Mouse (Mus musculus) kidney, embryonic 14.5 days (tissue): ENCODE results near the gene Hscb. TPM values are rescaled to one million over a fixed set of nuclear protein-coding genes. Genes with fewer than 3 reads are reported as not detected.

Experiments
- ATAC-seq: fragments of 200-750 bp; cut with Nextera tagmentation; 2 replicates; pipeline ENCODE4 v1.8.0; 2017; ENCODE audit warnings: moderate number of reproducible peaks, mild to moderate bottlenecking, moderate TSS enrichment, moderate library complexity; ENCODE audit not compliant: low FRiP score, low TSS enrichment
- H3K27ac ChIP-seq: fragments of 300-500 bp; sonication (generic); 2 replicates; pipeline ENCODE4 v1.5.1; 2014; ENCODE audit warnings: low read depth, mild to moderate bottlenecking, low read length, moderate library complexity, mixed read lengths
- H3K27me3 ChIP-seq: fragments of 300-500 bp; sonication (generic); 2 replicates; pipeline ENCODE4 v1.6.1; 2014; ENCODE audit warnings: mild to moderate bottlenecking, low read length; ENCODE audit not compliant: control insufficient read depth, insufficient read depth
- H3K36me3 ChIP-seq: fragments of 300-500 bp; sonication (generic); 2 replicates; pipeline ENCODE4 v1.6.1; 2014; ENCODE audit warnings: low read length, mixed read lengths; ENCODE audit not compliant: control insufficient read depth, insufficient read depth
- H3K4me1 ChIP-seq: fragments of 300-500 bp; sonication (generic); 2 replicates; pipeline ENCODE4 v1.6.1; 2014; ENCODE audit warnings: low read length, mixed read lengths; ENCODE audit not compliant: control insufficient read depth, insufficient read depth
- H3K4me2 ChIP-seq: fragments of 300-500 bp; sonication (generic); replicated peaks from 2 replicates; pipeline ENCODE4 v1.6.1; 2014; ENCODE audit warnings: low read depth, mild to moderate bottlenecking, low read length
- H3K4me3 ChIP-seq: fragments of 300-500 bp; sonication (generic); 2 replicates; pipeline ENCODE4 v1.5.1; 2014; ENCODE audit warnings: mild to moderate bottlenecking, low read length
- H3K9ac ChIP-seq: fragments of 300-500 bp; sonication (generic); 2 replicates; pipeline ENCODE4 v1.6.1; 2014; ENCODE audit warnings: low read depth, mild to moderate bottlenecking, low read length, moderate library complexity
- H3K9me3 ChIP-seq: fragments of 300-500 bp; sonication (generic); 2 replicates; pipeline ENCODE4 v1.6.1; 2016; ENCODE audit warnings: low read length; ENCODE audit not compliant: control insufficient read depth
- WGBS: fragments of 180-500 bp; shearing (Covaris S2); extraction: QIAGEN DNeasy Blood & Tissue Kit; methylation state at CpG from one replicate; pipeline ENCODE4 v1.1.7; 2014; 5-methylcytosine and 5-hydroxymethylcytosine counted together
- polyA plus RNA-seq: library from polyadenylated mRNA; unstranded; fragments of >200 nt; fragmentation: Nextera tagmentation; extraction: Ambion mirVana; gene quantifications from 2 replicates; pipeline ENCODE4 v1.2.1, GENCODE M21; 2014

Hscb gene
- polyA plus RNA-seq, 1 experiment from 2014 or later, result 31.3 TPM

DNA sequence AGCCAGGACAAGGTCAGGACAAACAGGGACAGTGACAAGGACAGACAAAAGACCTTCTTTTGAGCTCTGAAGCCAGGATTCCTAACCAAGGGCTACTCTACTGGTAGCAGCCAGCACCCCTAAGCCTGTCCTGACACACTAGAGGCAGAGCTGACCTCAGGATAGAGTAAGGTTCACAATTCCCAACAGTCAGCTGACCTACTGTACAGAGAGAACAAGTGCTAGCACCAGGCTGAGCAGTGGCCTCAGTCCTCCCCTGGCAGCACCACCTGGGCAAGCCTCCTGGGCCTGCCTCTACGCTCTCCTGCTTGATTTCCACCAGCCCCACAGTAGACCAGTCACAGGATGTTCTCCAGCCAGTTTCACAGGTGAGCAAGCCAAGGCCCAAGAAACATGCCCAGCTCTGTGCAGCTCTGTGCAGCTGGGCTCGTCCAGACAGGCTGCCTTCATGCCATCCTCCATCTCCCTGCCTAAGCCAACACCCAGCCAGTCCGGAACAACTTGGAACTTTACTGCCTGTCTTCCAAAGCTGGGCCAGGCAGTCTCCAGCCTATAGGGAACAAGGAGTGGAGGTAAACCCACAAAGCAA is 38.4 kb downstream of the Hscb start:
- Histone ChIP-seq H3K27ac (no peak overlapping the region), H3K27me3 (no peaks in the 10 kb centered on the region), H3K9me3 (no peaks in the 10 kb centered on the region), H3K4me2 (no peak overlapping the region), H3K36me3 (peaks cover 65% of the 10 kb centered on the region), H3K9ac (no peak overlapping the region), H3K4me1 (no peaks in the 10 kb centered on the region), H3K4me3 (no peak overlapping the region)
- no peak for ATAC-seq
- WGBS, result 82% methylated on average over 3 of the region's 3 CpGs

DNA sequence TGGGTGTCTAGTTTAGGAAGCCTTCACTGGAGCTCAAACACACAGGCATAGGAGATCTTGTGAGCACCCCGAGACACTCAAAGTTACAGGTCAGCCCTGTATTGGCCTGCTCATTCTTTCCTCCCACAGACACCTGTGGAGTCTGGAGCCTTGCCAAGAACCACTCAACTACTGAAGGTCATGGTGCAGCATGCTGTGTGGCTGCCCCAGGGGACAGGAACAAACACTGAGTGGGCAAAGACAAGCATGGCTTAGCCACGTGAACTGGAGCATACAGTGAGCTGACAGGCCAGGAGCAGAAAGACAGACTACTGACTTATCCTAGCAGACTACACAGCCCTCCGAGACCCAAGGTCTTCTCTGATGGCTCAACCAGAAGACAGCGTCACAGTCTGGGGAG is 41.9 kb downstream of the Hscb start:
- H3K9ac ChIP-seq, result no peak overlapping the region
- H3K36me3 ChIP-seq, result peaks cover 87% of the 10 kb centered on the region
- H3K27me3 ChIP-seq, result no peaks in the 10 kb centered on the region
- no peaks in the 10 kb centered on the region for H3K4me1 ChIP-seq
- 67% methylated on average over 4 of the region's 4 CpGs for WGBS
- no peak overlapping the region for H3K4me2 ChIP-seq
- no peak overlapping the region for H3K4me3 ChIP-seq
- H3K27ac ChIP-seq, result no peak overlapping the region
- no peaks in the 10 kb centered on the region for H3K9me3 ChIP-seq
- no peak for ATAC-seq

DNA sequence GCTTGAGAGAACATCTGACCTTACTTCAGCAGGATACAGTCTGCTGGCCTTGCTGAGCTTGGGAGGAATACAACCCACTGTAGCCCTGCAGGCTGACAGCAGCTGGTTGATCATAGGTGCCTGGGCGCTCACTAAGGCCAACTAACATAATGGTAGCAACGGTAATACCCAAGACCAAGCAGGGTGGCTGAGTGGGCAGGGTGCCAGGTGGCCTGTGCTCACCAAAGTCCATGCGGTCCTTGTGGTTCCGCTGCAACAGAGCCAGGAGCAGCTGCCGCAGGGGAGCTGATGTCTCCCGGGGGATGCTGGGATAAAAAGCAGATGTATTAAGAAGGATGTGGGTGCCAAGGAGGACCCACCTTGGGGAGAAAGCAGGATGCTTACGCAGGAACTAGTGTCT is 45.2 kb downstream of the Hscb start:
- Histone ChIP-seq H3K4me2 (no peak overlapping the region), H3K9ac (no peak overlapping the region), H3K27me3 (no peaks in the 10 kb centered on the region), H3K9me3 (no peaks in the 10 kb centered on the region), H3K4me1 (no peaks in the 10 kb centered on the region), H3K27ac (no peak overlapping the region), H3K4me3 (no peak overlapping the region), H3K36me3 (peaks cover 96% of the 10 kb centered on the region)
- WGBS, result 96% methylated on average over 7 of the region's 7 CpGs
- no peak for ATAC-seq

DNA sequence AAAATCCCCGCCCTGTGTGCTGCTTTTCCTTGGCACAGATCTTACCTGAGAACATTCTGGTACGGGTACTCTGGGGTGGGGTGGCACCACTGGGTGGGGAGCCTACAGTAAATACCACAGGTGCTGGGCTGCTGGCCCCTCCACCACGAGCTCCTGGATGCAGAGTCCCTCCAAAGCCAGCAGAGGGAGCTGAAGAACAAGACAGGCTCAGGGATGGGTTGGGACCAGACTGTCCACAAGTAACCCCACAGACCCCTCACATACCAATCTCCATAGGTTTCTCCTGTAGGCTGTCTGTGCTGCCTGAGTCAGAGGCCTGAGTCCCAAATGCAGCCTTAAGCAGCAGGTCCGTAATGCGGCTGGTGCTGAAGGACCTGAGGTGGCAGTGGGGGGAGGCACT is 50.9 kb downstream of the Hscb start:
- peaks cover 87% of the 10 kb centered on the region for H3K36me3 ChIP-seq
- no peak overlapping the region for H3K4me3 ChIP-seq
- WGBS, result 62% methylated on average over 5 of the region's 5 CpGs
- no peaks in the 10 kb centered on the region for H3K4me1 ChIP-seq
- H3K9me3 ChIP-seq, result no peaks in the 10 kb centered on the region
- ATAC-seq, result peak; percentile 68
- H3K4me2 ChIP-seq, result no peak overlapping the region
- no peak overlapping the region for H3K9ac ChIP-seq
- H3K27me3 ChIP-seq, result no peaks in the 10 kb centered on the region
- no peak overlapping the region for H3K27ac ChIP-seq

DNA sequence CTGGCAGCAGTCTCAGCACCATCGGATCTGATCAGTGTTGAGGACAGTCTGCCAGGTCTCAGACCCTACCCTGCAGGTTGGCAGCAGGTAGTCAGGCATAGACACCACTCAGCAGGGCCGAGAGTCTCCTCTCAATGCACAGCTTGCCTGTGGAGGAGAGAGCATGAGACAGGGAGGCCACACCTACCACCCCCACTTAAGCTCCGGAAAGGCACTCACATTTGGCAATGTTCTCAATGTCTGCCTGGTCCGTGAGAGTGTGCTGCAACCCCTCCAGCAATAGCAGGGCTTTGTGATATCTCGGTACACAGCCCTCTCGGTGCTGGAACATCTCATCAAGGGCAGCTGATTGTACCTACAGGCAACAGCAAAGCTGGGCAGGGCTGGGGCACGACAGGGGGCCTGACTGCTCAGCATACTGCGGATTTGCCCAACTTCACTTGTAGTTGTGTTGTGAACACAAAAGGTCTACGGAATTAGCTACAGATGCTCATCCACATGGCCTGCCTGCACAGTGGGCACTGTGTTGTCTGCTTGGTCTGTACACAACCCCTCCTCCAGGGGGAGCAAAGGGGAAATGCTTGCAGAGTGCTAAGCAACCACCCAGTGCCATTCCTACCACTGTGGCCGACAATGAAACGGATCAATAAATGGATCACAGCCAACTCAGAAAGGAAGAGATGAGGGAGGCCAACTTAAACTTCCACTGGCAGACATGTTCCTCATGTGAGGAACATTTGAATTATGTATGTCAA is 53.3 kb downstream of the Hscb start:
- Histone ChIP-seq H3K4me2 (no peak overlapping the region), H3K9ac (no peak overlapping the region), H3K27ac (no peak overlapping the region), H3K27me3 (no peaks in the 10 kb centered on the region), H3K4me3 (no peak overlapping the region), H3K36me3 (peaks cover 63% of the 10 kb centered on the region), H3K9me3 (no peaks in the 10 kb centered on the region), H3K4me1 (no peaks in the 10 kb centered on the region)
- WGBS, result 90% methylated on average over 11 of the region's 11 CpGs
- no peak for ATAC-seq

DNA sequence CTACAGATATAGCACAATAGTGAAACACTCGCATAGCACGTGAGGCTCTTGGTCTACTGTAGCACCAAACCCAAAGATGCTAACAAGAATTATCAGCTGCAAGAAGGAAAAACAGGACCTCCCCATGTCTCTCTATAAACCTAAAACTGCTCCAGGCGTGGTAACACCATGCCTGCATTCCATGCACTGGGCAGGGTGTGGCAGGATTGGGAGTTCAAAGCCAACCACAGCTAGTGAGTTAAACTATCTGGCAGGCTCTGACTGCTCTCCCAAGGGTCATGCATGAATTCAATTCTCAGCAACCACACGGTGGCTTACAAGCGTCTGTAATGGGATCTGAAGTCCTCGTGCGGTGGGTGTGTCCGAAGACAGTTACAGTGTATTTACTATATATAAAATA is 56.4 kb downstream of the Hscb start:
- H3K27ac ChIP-seq, result no peak overlapping the region
- no peaks in the 10 kb centered on the region for H3K9me3 ChIP-seq
- WGBS, result 70% methylated on average over 8 of the region's 8 CpGs
- H3K4me3 ChIP-seq, result no peak overlapping the region
- H3K9ac ChIP-seq, result no peak overlapping the region
- 0 out of 2 replicates have a peak, but pooled peaks cover 4% of the 10 kb centered on the region for H3K4me1 ChIP-seq
- H3K27me3 ChIP-seq, result no peaks in the 10 kb centered on the region
- H3K36me3 ChIP-seq, result peaks cover 38% of the 10 kb centered on the region
- ATAC-seq, result no peak
- H3K4me2 ChIP-seq, result no peak overlapping the region

DNA sequence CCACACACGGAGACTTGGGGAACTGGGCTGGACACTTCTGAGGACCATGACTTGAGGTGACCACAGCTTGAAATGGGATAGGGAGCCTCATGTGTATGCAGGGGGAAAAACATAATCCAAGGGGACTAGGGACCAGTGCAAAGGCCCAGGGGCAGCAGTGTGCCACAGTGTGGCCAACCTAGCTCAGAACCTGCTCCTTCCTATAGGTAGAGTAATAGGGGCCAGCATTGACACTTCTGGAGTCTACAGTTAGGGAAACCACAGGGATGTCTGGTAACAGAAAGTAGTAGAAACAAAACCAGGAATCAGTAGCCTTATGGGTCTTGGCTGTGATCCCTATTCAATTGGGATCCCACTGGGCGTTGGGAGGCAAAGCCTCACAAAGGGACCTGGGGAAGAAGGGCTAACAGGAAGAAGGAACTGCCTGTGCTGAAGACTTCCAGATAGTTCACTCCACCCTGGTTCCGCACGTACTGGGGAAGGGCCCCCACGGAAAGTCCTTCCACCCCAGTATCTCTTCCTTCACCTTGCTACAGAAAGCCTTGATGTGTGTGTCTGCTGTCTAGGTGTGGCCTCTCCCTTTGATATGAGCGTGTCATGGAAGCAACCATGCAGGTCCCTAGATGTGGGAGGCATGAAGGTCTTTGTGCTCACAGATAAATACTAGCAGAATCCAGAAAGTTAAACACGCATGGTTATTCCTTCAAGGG is 57.9 kb downstream of the Hscb start:
- H3K4me2 ChIP-seq, result no peak overlapping the region
- H3K27ac ChIP-seq, result no peak overlapping the region
- H3K9me3 ChIP-seq, result no peaks in the 10 kb centered on the region
- ATAC-seq, result no peak
- 88% methylated on average over 7 of the region's 7 CpGs for WGBS
- no peaks in the 10 kb centered on the region for H3K27me3 ChIP-seq
- no peak overlapping the region for H3K9ac ChIP-seq
- 0 out of 2 replicates have a peak, but pooled peaks cover 4% of the 10 kb centered on the region for H3K4me1 ChIP-seq
- peaks cover 32% of the 10 kb centered on the region for H3K36me3 ChIP-seq
- no peak overlapping the region for H3K4me3 ChIP-seq

DNA sequence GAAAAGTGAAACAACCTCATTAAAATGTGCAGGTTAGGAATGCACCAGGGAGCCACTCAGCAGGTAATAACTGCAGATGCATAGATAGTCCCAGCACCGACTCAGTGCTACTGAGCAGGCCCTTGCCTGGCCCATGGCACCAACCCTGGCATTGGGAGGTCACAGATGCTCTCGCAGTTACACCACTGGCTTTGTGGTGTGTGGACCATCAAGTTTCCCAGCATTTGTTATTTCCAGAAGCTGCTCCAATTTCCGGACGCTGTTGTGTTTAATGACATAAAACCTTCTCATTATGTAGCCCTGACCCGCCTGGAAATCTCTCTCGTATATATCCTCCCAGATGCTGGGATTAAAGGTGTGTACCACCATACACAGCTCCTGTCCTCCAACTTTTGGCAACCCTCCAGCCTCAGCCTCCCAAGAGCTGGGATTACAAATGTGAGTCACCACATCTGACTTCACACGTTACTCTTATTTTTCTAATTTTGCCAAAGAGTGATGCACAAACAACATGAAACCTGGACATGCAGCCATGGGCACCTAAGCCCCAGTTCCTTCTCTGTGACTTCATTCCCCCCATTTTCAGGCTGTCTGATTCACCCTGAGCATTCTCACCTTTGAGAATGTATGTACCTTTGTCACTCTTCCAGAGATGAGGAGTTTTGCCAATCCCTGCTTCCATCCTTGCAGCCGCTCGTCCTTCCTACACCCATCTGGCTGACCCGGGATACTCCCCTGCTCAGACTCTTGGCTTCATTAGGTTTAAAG is 58.6 kb downstream of the Hscb start:
- H3K27me3 ChIP-seq, result no peaks in the 10 kb centered on the region
- peak overlapping the region; percentile 57 for H3K4me2 ChIP-seq
- peaks cover 30% of the 10 kb centered on the region for H3K36me3 ChIP-seq
- peak overlapping the region; percentile 87 for H3K4me3 ChIP-seq
- H3K4me1 ChIP-seq, result 0 out of 2 replicates have a peak, but pooled peaks cover 4% of the 10 kb centered on the region
- H3K9ac ChIP-seq, result peak overlapping the region; percentile 85; the same call in 1 of the 2 replicates
- no peaks in the 10 kb centered on the region for H3K9me3 ChIP-seq
- peak overlapping the region; percentile 26; the same call in 1 of the 2 replicates for H3K27ac ChIP-seq
- WGBS, result 54% methylated on average over 10 of the region's 10 CpGs
- peak; percentile 76 for ATAC-seq
